Mouse (Mus musculus): ENCODE results near the gene Prss53.
A peak's percentile ranks its signal among the peaks of the same experiment; 100 is the strongest.

GRCm38 (mm10) chr7:127921516-127921915 is 30.7 kb upstream of the Prss53 start:
- TF ChIP-seq EP300 (IDR thresholded peaks at IDR 0.05; ENCODE audit: low read depth) (no peak), CTCF (IDR thresholded peaks at IDR 0.05; ENCODE audit: low read depth) (peak; percentile 71)

All from liver, postnatal 0 days (tissue).